Mouse (Mus musculus): Measurements from ENCODE around the gene Ckap5.
A peak's percentile ranks its signal among the peaks of the same experiment; 100 is the strongest.

The Ckap5 gene

DNA sequence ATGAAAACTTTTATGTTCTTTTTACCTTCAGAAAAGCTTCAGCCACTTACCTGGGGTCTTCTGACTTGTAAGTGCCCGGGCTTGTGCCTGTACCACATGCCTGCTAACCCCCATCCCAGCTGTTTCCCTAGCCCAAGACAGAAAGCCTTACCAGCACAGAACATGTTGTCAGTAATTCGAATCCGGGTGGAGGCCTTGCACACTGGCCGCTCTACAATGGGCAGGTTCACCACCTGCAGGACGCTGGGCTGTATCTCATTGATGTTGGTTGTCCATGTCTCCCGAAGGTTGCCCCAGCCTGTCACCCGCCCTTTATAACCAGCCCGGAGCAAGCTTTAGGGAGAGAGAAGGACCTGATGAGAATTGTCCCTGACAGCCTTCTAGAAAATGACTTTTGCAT, 101.6 kb downstream of the Ckap5 start:
- DNase-seq: no peak

DNA sequence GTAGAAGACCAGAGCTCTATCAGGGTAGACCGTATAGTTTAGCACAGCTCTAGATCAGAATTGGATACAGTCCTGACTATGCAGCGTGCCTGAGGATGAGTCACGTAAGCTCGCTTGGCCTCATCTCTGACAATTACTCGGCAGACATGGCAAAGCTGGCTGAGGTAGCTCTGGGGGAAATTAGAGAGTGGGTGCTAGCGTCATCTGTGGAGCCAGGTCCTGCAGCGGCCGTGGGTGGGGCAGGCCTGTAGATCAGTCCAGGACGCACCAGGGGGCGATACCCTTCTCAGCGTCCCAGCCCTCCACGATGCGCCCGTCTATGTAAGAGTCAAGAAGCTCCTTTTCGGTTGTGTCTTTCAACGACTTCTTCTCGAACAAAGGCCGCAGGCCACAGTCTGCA, 103.1 kb downstream of the Ckap5 start:
- peak; percentile 64 for DNase-seq

DNA sequence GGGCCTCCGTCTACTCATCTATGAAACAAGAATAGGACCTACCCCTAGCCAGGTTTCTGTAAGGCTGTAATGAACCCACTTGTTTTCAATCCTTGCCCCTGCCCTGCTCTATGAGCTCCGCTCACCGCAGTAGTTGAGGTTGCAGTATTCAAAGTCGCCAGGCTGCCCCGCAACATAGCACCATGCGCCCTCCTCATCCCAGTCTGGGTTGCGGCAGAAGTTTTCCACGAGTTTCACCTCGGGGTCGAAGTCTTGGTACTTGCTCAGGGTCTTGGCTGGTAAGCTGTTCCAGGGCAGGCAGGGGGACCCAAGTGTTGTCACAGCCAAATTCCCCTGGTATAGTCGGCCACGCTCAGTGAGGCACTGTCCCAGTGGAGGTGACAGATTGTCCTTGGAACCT, 103.8 kb downstream of the Ckap5 start:
- no peak for DNase-seq

DNA sequence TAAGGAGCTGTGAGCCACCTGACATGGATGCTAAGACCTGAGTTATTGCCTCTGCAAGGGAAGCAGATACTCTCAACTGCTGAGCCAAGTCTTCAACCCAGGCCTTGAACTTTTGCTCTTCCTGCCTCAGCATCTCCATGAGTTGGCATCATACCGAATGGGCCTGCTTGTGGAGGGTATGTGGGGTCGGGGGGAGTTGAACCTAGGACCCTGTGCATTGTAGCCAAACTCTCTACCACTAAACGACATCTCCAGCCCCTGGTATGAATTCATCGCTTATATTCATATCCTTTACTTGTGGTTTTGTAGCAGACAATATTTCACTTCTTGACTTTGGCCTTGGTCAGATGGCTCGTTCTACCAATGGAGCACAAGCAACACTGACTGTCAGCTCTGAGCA, 105.3 kb downstream of the Ckap5 start:
- no peak for DNase-seq

DNA sequence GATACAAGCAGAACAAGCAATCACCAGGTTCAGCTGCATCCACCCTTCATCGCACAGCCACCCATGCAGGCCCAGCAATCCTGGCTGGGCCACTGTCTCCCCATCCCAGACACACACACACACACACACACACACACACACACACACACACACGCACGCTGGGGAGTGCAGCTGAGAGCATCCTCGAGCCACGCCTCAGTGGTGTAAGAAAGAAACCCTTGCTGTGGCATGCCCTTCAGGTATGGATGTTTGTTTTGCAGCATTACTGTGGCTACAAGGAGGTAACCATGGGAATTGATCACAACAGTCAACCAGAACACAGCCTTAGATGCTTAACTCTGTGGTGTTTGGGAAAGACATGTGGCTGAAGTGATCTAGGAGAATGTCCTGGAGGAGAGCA, 105.8 kb downstream of the Ckap5 start:
- no peak for DNase-seq

DNA sequence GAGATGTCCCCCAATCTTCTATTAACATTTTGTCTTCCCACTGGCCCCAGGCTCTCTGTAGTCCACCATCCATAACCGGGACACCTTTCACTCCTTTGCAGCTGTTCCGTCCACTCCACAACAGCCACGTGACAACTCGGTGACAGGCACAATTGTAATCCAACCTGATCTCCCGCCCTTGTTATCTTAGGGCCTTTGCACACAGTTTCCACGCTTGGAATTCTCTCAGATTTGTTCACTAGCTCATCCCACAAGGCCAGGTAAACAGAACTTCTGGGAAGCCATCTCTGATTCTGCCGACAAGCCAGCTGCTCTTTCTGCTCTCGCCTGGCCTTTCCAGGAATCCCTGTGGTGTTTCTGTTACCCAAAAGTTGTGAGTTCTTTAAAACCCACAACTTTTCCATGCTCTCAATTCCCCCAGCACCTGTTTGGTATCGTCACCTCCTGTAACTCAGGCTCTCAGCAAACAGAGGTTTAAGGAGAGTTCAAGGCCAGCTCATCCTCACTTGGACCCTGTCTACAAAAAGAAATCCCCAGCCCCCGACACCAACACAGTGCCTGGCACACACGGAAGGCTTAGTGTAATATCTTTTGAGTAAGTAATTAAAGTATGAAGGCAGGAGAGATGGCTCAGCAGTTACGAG, 106.9 kb downstream of the Ckap5 start:
- no peak for DNase-seq

DNA sequence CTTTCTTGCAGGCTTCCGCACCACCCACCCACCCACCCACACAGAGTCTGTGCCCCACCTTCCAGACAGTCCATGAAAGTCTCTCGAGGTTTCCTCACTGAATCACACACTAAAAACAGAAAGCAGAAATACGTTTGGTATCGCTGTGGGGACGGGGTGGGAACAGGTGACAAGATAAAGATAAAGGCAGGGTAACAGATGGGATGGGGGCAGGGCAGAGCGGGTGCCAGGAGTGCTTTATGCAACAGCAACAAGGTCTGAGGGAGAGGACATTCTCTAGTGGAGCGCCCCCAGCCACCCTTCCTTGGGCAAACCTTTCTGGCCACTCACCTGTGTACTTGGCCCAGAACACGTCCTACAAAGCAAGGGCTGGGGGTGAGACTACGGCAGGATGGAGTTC, 108.3 kb downstream of the Ckap5 start:
- DNase-seq: no peak

DNA sequence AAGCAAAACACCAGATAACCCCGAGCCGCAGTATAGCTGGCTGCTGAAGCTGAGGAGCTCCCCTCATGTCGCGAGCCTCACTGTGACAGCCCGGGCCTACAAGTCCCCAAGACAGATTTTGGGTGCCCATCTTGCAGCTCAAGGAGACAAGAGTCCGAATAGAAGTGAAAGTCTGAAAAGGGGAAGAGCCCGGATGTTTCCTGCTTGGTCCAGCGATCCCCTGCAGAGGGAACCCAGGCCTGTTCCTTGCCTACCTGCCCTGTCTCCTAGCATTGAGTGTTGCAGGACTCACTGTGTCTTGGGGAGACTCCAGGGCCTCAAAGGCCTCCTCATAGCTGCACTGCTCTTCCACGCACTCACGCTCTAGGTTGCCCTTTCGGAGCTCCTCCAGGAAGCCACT, 108.9 kb downstream of the Ckap5 start:
- DNase-seq: no peak

DNA sequence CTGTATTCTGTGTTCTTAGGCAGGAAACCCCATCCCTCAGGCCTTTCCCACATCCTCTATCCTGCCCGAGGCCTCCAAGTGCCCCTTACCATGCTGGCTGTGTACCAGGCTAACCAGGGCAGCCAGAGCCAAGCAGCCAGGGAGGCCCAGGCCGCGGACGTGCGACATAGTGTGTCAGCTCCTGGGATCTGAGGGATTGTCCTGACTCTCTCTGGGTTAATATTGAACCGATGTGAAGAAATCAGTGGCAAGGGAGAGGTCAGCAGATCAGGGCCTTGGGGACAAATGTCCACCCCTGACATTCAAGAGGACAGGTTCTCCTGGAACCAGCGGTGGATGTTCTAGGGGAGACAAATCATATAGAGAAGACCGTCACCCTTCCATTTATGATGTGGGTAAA, 109.7 kb downstream of the Ckap5 start, which contains the start of gene F2:
TSS of gene F2 (minus strand) at position 186 of the 400 bp plus-strand sequence.
- DNase-seq: no peak

DNA sequence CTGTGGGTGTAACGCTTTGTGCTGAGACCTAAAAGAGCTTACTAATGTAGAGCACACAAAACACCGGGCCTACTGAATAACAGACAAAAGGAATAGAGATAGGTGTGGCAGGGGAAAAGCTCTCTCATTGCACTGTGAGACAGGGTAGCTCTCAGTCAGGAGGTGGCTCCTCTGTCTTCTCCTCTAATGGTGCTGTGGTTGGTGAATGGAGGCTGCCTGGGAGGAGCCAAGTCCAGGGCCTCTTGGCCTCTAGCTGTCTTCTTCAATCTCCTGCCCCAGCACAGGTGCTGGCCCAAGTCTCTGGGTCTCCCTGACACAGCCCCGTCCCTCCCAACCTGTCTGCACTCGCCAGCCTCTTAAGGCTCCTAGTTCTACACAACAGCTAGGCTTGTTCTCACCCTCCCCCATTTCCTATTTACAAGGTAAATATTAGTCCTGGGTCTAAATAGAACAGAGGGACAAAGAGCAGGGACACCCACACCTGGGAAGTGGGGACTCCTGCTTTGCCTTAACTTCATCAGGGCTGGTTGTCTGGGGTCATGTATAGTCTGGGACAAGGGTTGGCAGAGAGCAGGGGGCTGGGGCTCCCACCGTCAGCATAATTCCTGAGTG, 110.3 kb downstream of the Ckap5 start:
- no peak for DNase-seq

DNA sequence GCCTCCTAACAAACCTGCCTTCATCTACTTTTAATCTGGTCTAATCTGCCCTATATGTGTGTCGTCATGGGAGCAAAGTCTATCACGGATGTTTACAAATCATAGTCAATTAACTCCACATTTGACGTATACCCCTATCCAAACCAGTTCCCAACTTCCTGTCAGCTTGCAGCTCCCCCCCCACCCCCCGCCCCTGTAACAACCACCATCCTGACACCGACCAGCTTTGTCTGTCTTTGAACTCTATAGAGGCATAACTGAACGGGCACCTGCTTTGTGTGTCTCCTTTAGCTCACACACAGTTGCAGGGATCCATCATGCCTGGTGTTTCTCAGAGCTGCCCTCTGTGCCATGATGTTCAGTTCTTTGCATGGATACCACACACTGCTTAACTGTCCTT, 112.4 kb downstream of the Ckap5 start:
- DNase-seq: no peak

DNA sequence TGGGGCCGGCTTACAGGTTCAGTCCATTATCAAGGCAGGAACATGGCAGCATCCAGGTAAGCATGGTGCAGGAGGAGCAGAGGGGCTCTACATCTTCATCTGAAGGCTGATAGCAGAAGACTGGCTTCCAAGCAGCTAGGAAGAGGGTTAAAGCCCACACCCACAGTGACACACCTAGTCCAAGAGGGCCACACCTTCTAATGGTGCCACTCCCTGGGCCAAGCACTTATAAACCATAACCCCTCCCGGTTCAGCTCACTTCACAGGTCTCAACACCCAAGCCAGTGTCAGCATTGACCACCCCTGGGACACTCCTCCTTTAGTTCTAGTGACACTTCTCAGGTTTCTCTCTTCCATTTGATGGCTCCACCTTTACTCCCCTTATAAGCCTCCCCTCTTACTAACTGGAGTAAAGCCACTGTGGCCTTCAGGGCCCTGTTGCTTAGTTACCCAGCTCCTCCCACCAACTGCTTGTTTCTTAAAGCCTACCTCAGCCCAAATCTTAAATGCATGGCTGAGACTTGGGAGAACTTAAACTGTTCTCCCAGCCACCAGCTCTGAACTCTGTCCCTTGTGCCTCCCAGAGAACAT, 116.4 kb downstream of the Ckap5 start:
- no peak for DNase-seq

DNA sequence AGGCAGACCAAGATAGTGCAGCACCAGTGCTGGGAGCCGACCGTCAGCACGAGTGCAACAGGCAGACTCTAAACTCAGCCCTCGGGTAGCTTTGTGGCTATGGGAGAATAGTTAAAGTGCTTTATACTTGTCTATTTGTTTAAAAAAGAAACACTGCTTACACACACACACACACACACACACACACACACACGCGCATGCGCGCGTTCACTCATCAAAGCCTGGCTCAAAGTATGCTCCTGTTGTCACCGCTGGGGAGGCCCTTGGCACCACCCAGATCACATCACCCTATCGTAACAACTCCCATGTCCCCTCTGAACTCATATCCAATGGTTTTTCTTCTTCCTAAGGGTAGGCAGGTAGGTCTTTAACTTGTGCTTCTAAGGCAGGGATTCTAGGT, 117.5 kb downstream of the Ckap5 start:
- DNase-seq: no peak

DNA sequence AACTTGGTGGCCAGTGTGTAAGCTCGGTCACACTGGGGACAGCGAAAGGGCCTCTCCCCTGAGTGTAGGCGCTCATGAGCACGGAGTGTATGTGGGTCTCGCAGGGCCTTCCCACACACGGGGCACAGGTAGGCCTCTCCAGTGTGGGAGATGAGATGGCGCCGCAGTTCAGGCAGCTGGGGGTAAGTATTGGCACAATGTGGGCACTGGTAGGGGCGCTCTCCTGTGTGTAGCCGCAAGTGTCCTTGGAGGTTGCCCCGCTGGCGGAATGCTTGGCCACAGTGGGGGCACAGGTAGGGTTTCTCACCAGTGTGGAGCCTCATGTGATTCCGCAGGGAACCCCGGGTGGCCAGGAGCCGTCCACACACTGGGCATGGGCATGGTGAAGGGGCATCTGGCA, 118.8 kb downstream of the Ckap5 start:
- DNase-seq: no peak

DNA sequence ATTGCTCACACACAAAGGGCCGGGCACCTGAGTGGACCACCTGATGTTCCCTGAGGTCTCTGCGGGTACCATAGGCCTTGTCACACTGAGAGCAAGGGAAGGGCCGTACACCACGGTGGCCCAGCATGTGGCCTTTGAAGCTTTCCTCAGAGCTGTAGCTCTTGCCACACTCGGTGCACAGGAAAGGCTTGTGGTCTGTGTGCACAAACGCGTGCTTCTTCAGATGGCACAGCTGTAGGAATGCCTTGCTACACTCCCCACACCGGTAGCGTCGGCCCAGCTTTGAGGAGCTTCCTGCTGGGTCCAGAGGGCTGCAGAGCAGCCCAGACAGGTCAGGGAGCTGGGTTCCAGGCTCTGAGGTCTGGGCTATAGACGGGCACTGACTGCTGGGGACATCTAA, 119.2 kb downstream of the Ckap5 start:
- no peak for DNase-seq

DNA sequence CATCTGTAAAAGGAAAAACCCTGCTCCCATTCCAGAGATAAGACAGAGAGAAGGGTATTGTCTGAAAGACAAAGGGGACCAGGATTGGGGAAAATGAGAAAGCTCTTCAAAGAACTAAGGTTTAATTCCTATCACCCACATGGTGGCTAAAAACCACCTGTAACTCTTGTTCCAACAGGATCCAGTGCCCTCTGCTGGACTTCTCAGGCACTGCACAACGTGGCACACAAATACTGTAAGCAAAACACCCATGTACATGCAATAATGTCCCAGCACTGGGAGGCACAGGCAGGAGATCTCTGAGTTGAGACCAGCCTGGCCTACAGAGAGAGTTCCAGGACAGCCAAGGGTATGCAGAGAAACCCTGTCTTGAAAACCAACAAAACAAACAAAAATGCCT, 120.2 kb downstream of the Ckap5 start:
- no peak for DNase-seq

DNA sequence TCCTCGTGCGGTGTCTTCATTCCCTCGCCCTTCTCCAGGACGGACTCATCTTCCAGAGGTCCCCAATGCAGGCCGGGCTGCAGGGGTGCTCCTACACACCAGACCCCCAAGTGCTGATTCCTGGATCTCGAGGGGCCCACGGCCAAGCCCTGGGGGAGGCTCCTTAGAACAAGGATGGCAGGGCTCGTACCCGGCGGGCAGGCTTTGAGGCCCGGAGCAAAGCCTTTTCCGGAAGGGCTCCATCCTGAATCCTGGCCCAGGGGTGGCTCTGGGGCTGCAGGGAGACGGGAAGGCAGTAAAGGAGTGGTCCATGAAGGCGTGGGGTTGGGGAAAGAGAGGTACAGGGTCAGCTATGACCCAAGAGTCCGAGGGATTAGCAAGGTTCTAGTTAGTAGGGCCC, 122.6 kb downstream of the Ckap5 start:
- DNase-seq: no peak

DNA sequence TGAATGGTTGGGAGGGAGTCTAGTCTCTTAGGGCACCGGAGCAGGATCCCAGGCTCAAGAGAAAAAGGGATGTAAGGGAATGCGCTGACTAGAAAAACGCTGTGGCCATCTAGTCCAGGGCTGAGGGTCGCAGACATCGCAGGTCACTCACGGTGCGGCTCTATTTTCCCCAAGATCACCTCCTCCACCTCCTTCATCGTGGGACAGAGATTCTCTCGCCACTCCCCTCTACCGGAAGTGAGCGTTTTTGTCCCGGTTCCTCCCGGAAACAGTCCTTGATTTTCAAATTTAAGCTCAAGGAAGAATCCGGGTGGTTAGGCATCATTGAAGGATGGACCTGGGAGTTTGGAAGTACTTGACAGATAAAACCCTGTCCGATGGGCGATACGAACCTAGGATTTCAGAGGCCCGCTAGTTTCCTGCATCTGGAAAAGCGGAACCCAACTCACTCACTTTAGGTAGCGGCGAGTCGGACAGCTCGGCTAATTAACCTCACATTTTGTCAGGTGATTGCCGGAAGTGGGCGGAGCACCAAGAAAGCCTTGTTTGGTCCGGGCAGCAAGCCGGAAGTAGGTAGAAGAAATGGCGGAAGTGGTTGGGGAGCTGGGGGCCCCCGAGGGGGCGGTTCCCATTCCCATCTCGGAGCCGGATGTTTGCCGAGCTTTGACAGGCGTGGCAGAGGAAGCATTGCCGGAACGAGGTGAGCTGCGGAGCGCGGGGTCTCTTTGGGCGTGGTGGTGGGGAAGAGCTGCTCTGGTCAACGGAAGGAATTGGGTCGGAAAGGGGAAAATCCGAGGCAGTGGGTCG, 123.2 kb downstream of the Ckap5 start, which contains the start of the genes Zfp408 and Arhgap1:
TSS of gene Zfp408 (minus strand) at position 239 of the 807 bp plus-strand sequence.
TSS of gene Arhgap1 (plus strand) at position 308 of the 807 bp plus-strand sequence.
- peak; percentile 96 for DNase-seq

DNA sequence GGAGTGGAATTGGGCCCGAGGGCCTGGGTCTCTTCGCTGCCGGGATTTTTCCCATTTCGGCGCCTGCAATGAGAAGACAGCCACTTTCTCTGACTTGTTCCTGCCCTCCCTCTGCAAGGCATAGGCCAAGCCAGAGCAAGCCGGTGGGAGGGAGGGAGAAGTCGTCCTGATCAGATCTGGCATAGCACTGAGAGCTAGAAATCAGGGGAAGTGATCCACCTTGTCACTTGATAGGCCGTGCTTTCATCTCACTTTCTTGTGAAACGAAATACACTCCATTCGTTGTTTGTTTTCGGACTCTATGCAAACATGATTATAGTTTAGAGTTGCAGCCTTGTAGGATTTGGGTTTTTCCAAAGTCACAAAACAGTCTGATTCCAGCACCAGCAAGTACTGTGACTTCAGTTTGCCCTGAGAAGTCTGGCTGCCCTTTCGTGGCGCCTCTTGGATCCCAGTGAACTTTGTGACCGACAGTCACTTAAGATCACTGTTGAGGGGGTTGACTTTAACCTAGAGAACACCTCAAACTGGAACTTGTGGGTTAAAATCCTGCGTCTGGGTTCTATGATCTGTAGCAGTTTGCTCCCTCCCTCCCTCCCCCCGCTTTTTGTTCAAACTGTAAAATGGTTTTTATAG, 123.9 kb downstream of the Ckap5 start:
- no peak for DNase-seq

DNA sequence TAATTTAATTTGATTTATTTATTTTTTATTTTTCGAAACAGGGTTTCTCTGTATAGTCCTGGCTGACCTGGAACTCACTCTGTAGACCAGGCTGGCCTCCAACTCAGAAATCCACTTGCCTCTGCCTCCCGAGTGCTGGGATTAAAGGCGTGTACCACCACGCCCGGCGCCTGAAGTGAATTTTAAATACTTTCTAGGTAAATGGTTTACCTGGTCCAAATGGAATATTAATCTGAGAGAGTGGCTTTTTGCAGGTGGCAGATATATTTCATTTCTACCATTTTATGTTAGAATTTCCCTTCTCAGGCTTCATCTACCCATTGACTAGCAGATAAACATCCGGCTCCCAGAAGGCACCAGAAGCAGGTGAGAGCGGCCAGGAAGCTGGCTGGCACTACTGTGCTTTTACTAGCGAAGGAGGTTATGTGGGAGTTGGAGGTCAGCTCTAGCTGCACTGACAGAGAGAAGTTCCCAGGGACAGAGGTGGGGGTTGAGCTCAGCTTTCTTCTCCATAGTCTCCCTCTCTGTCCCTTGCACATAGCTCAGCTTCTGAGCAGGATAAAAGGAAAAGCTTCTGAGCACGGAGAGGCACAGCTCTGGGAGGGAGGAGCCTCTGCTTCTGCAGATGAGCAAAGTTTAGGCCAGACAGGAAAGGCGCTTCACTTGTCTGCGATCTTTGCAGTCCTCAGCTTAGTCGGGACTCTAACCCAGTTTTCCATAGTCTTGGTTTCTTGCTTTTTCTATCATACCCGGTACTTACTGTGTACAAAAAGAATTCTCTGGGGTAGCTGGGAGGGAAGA, 125.1 kb downstream of the Ckap5 start:
- no peak for DNase-seq

DNA sequence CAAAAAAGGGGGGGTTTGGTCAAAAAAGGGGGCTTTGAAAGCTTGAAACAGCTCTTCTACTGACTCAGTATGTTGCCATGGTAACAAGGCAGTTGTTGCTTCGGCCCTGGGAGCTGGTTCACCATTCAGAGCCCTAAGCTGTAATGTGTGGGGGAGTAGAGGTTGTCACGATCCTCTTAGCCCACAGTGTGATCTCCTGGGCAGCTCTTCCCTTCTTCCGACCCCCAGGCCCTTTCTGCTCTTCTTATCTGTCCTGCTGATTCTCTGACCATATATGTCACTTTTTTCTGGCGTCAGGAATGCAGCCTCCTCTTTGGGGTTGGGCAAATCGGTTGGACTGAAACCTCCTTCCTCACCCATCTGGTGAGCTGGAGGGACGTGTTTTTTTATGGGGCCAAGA, 126.3 kb downstream of the Ckap5 start:
- DNase-seq: peak; percentile 52

DNA sequence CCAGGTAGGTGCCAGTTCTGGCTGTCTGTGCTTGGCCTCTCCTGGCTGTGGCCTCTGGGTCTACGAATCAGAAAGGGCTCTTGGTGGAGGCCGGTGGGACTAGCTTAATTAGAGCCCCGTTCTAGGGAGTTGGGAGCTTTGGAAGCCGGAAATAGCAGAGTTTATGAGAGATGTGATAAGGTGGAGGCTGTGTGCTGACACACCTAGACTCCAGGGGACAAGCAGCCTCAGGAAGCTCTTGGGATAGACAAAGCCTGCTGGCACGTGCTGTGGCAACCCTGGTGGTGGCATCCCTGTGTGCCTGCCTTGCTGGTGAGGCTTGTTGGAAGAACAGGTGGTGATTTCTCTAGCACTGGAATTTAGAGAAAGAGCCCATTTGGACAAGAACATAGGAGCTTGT, 128.8 kb downstream of the Ckap5 start:
- DNase-seq: no peak
